Mouse (Mus musculus): Measurements from ENCODE around the gene Map4k3.
"Not testable (repeated sequence)": the region's sequence is repeated elsewhere in the genome, so short reads cannot be mapped to it uniquely, and the experiment has no call there.

The Map4k3 gene

GRCm38 (mm10) chr17:80568441-80568840, 159.8 kb downstream of the Map4k3 start:
- in situ Hi-C loops (cut with MboI), result loop anchor here (25.0 kb wide), 1 partner anchor 281 kb away; the partner anchor contains the start of genes Dhx57 and Morn2

- in situ Hi-C loops (cut with MboI), result loop anchor here (25.0 kb wide), 1 partner anchor 277 kb away; the partner anchor contains the start of genes Dhx57 and Morn2
These were observed 163.7 kb downstream of the Map4k3 start for GRCm38 (mm10) chr17:80564611-80564924.

- in situ Hi-C loops (cut with MboI), result loop anchor here (25.0 kb wide), 1 partner anchor 277 kb away; the partner anchor contains the start of genes Dhx57 and Morn2
These were observed 164.3 kb downstream of the Map4k3 start for GRCm38 (mm10) chr17:80563762-80564610.

GRCm38 (mm10) chr17:80562792-80563191, 165.5 kb downstream of the Map4k3 start:
- in situ Hi-C loops (cut with MboI), result loop anchor here (25.0 kb wide), 1 partner anchor 275 kb away; the partner anchor contains the start of genes Dhx57 and Morn2

- in situ Hi-C loops (cut with MboI), result loop anchor here (25.0 kb wide), 1 partner anchor 274 kb away; the partner anchor contains the start of genes Dhx57 and Morn2
These were observed 167.4 kb downstream of the Map4k3 start for GRCm38 (mm10) chr17:80560669-80561401.

GRCm38 (mm10) chr17:80559745-80560144, 168.5 kb downstream of the Map4k3 start:
- in situ Hi-C loops (cut with MboI), result loop anchor here (5.0 to 25.0 kb wide), 2 partner anchors 77 to 272 kb away; partner anchors contain the start of genes Dhx57, Morn2 and Sos1

GRCm38 (mm10) chr17:80559050-80559449, 169.2 kb downstream of the Map4k3 start:
- in situ Hi-C loops (cut with MboI), result loop anchor here (5.0 to 25.0 kb wide), 2 partner anchors 77 to 272 kb away; partner anchors contain the start of genes Dhx57, Morn2 and Sos1

- in situ Hi-C loops (cut with MboI), result loop anchor here (5.0 to 25.0 kb wide), 2 partner anchors 76 to 271 kb away; partner anchors contain the start of genes Dhx57, Morn2 and Sos1
These were observed 169.7 kb downstream of the Map4k3 start for GRCm38 (mm10) chr17:80558583-80558982.

- in situ Hi-C loops (cut with MboI), result loop anchor here (5.0 to 25.0 kb wide), 2 partner anchors 75 to 270 kb away; partner anchors contain the start of genes Dhx57, Morn2 and Sos1
These were observed 170.8 kb downstream of the Map4k3 start for GRCm38 (mm10) chr17:80557461-80557860.

GRCm38 (mm10) chr17:80553318-80554270, 174.7 kb downstream of the Map4k3 start:
- in situ Hi-C loops (cut with MboI), result loop anchor here (25.0 kb wide), 1 partner anchor 266 kb away; the partner anchor contains the start of genes Dhx57 and Morn2

GRCm38 (mm10) chr17:80552653-80553052, 175.6 kb downstream of the Map4k3 start:
- in situ Hi-C loops (cut with MboI), result loop anchor here (25.0 kb wide), 1 partner anchor 265 kb away; the partner anchor contains the start of genes Dhx57 and Morn2

GRCm38 (mm10) chr17:80550981-80551380, 177.3 kb downstream of the Map4k3 start:
- in situ Hi-C loops (cut with MboI), result loop anchor here (25.0 kb wide), 1 partner anchor 264 kb away; the partner anchor contains the start of genes Dhx57 and Morn2

- in situ Hi-C loops (cut with MboI), result no loop called here
These were observed 181.4 kb downstream of the Map4k3 start for GRCm38 (mm10) chr17:80546846-80547245.

GRCm38 (mm10) chr17:80546227-80546626, 182.1 kb downstream of the Map4k3 start:
- in situ Hi-C loops (cut with MboI), result no loop called here

- in situ Hi-C loops (cut with MboI), result no loop called here
These were observed 184.6 kb downstream of the Map4k3 start for GRCm38 (mm10) chr17:80543646-80544045.

GRCm38 (mm10) chr17:80537136-80537535, 191.1 kb downstream of the Map4k3 start:
- in situ Hi-C loops (cut with MboI), result no loop called here

- in situ Hi-C loops (cut with MboI), result no loop called here
These were observed 192.7 kb downstream of the Map4k3 start for GRCm38 (mm10) chr17:80535633-80536032.

GRCm38 (mm10) chr17:80531351-80531750, 196.9 kb downstream of the Map4k3 start:
- in situ Hi-C loops (cut with MboI), result not testable (repeated sequence)

All from mature B cell (primary cell).